Mouse (Mus musculus) bone marrow macrophage, adult 2 months (primary cell): ENCODE data around the gene Zfp366.

Experiments used
- CTCF ChIP-seq: IDR thresholded peaks from 2 replicates; pipeline ENCODE4 v1.5.1; 2012; ENCODE audit warnings: low read depth, mild to moderate bottlenecking, low read length, moderate library complexity
- POLR2A ChIP-seq: IDR thresholded peaks from 2 replicates; pipeline ENCODE4 v1.6.1; 2012; ENCODE audit warnings: mild to moderate bottlenecking, low read depth, low read length, borderline replicate concordance

DNA sequence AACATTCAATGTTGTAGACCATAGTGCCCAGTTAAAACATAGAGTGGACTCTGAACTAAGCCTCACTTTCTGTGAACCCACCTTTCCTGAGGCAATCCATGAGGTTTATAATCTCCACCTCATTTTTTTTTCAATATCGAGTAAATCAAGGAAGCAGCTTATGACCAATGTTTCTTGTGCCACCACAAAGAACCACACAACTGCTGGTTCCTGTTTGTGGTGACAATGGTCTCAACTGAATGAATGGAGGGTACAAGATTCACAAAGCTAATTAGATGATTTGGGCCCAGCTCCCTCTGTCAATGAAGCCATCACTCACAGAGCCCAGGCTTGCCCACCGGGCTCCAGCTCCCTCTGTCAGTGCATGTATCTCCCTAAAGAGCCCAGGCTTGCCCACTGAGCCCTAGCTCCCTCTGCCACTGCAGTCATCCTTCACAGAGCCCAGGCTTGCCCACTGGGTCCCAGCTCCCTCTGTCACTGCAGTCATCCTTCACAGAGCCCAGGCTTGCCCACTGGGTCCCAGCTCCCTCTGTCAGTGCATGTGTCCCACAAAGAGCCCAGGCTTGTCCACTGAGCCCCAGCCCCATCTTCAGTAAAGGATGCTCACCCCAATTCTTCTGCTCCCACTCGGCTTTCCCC, 1.2 kb upstream of the Zfp366 start:
- TF ChIP-seq CTCF (no peak), POLR2A (no peak)
